Mouse (Mus musculus) lung, embryonic 14.5 days (tissue): Measurements from ENCODE around the gene Numb. TPM values are rescaled to one million over a fixed set of nuclear protein-coding genes. Genes with fewer than 3 reads are reported as not detected.

Experiments
- ATAC-seq: fragments of 200-750 bp; cut with Nextera tagmentation; 2 replicates; pipeline ENCODE4 v1.8.0; 2017; ENCODE audit warnings: mild to moderate bottlenecking, moderate TSS enrichment, moderate library complexity; ENCODE audit not compliant: insufficient read depth
- DNase-seq: peaks from one replicate; pipeline ENCODE4 v3.0.0-alpha.2; 2015
- H3K27ac ChIP-seq: fragments of 300-500 bp; sonication (generic); 2 replicates; pipeline ENCODE4 v1.5.1; 2014; ENCODE audit warnings: low read depth, mild to moderate bottlenecking, moderate library complexity
- H3K27me3 ChIP-seq: fragments of 300-500 bp; sonication (generic); 2 replicates; pipeline ENCODE4 v1.6.1; 2014; ENCODE audit warnings: low read length, control low read depth; ENCODE audit not compliant: insufficient read depth
- H3K36me3 ChIP-seq: fragments of 300-500 bp; sonication (generic); 2 replicates; pipeline ENCODE4 v1.6.1; 2014; ENCODE audit warnings: control low read depth; ENCODE audit not compliant: insufficient read depth
- H3K4me1 ChIP-seq: fragments of 300-500 bp; sonication (generic); 2 replicates; pipeline ENCODE4 v1.6.1; 2014; ENCODE audit warnings: antibody characterized with exemption, control low read depth; ENCODE audit not compliant: insufficient read depth
- H3K4me2 ChIP-seq: fragments of 300-500 bp; sonication (generic); 2 replicates; pipeline ENCODE4 v1.6.1; 2014; ENCODE audit warnings: mild to moderate bottlenecking
- H3K4me3 ChIP-seq: fragments of 300-500 bp; sonication (generic); 2 replicates; pipeline ENCODE4 v1.5.1; 2014; ENCODE audit warnings: low read depth, low read length
- H3K9ac ChIP-seq: fragments of 300-500 bp; sonication (generic); 2 replicates; pipeline ENCODE4 v1.6.1; 2014
- H3K9me3 ChIP-seq: fragments of 300-500 bp; sonication (generic); 2 replicates; pipeline ENCODE4 v1.6.1; 2016; ENCODE audit warnings: low read depth, low read length, control low read depth
- CTCF ChIP-seq: IDR thresholded peaks from 2 replicates; pipeline ENCODE4 v1.5.1; 2016; ENCODE audit warnings: antibody characterized with exemption, low read depth
- WGBS: fragments of 180-500 bp; shearing (Covaris S2); extraction: QIAGEN DNeasy Blood & Tissue Kit; methylation state at CpG from one replicate; pipeline ENCODE4 v1.1.7; 2014; 5-methylcytosine and 5-hydroxymethylcytosine counted together
- polyA plus RNA-seq: library from polyadenylated mRNA; unstranded; fragments of >200 nt; fragmentation: Nextera tagmentation; extraction: Ambion mirVana; gene quantifications from 2 replicates; pipeline ENCODE4 v1.2.1, GENCODE M21; 2014

Gene Numb
- polyA plus RNA-seq, 1 experiment from 2014 or later: 38.3 TPM

DNA sequence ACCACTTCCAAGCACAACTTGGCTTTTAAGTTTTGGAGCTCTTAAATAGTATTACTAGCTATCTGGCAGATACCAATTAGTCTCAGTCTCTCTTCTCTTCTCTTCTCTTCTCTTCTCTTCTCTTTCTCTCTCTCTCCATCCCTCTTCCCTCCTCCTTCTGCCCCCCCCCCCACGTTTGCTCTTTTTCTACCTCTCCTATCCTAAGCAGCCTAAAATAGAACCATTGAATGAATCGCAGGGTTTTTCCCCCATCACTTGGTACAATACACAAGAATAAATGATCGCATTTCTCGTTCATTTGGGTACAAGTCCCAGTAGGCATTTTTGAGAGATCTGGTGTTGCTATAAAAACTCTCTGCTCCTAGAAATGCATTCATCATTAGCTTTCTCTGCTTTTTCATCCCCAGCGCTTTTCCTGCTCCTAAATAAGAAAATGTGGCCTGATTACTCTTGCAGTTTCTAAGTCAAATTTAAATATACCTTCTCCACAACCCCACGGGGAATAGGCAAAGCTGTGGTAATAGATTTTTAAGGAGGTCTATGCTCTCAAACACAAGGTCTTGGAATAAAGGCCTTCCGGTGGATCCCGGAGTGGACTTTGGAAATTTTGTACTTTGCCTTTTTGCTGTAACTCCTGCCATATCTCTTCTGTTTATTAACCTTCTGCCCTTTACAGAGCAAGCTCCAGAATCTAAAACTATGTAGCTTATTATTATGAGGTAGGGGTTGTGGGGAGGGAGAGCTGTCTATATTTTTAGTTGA is 1.2 kb upstream of the Numb start:
- 21% methylated on average over 8 of the region's 8 CpGs for WGBS
- H3K9me3 ChIP-seq: no peaks in the 10 kb centered on the region

DNA sequence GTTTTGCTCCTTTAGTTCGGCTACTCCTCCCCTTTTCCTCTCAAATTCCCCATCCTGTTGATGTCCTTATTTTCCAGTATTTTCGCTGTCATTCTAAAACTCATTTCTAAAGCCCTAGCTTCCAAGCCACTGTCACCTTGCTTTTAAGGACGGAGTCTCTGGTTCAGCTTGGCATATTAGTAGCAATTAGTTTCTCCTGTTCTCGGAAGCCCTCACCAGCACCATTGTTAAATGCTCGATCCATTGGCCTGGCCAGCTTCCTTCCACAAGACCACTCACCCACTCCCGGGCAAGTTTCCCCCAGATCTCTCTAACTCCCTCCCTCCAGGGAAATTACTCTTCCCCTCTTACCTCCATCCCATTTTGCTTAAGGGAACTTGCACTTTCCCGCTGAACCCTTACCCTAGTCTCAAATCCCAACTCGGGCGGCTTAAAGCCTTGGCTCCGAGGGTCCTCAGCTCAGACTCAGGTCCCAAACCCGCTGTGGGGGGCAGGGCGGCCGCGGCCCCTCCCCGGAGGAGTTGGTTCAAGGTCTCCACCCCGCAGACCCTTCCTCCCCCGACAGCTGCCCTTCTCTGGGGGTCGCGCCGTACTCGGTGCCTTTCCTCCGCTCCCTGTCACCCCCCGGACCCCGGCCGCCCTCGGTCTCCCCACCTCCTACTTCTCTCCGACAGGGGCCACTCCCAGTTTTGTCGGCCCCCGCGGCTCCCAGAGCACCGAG is 853 bp downstream of the Numb start:
- no peak for ATAC-seq
- Histone ChIP-seq H3K4me1 (peaks cover 11% of the 10 kb centered on the region), H3K27me3 (no peaks in the 10 kb centered on the region), H3K4me3 (peak overlapping the region; percentile 96), H3K27ac (peak overlapping the region; percentile 93), H3K4me2 (peak overlapping the region; percentile 86), H3K36me3 (0 out of 2 replicates have a peak, but pooled peaks cover 5% of the 10 kb centered on the region), H3K9me3 (no peaks in the 10 kb centered on the region), H3K9ac (peak overlapping the region; percentile 88)
- DNase-seq: peak; percentile 31
- WGBS: 1% methylated on average over 31 of the region's 31 CpGs
- TF ChIP-seq CTCF: no peak

More for the DNA sequence above, 1.2 kb upstream of the Numb start:
- H3K4me2 ChIP-seq: peak overlapping the region; percentile 66
- peaks cover 11% of the 10 kb centered on the region for H3K4me1 ChIP-seq
- H3K27me3 ChIP-seq: no peaks in the 10 kb centered on the region
- DNase-seq: no peak
- H3K9ac ChIP-seq: peak overlapping the region; percentile 63
- no peak for TF ChIP-seq CTCF
- no peaks in the 10 kb centered on the region for H3K36me3 ChIP-seq
- peak overlapping the region; percentile 84 for H3K27ac ChIP-seq
- no peak for ATAC-seq
- peak overlapping the region; percentile 96 for H3K4me3 ChIP-seq

DNA sequence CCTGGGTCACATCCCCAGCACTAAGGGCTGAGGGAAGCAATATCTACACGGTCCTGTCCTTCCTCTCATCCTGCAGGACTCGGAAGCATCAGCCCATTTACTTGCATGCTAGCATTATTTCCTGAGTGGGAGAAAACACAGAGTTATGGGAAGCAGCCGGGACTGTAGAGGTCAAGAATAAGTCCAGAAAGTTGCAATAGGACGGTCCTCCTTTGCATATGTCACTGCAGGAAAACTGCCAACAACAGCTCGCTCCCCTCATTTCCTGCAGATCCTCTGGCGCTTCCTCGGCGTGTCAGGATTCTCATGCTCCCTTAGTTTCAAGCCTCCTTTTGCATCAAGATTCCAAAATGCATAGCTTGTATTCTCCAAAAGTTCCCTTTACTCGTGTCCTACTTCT is 4.8 kb downstream of the Numb start:
- Histone ChIP-seq H3K9me3 (no peaks in the 10 kb centered on the region), H3K4me1 (peaks cover 7% of the 10 kb centered on the region), H3K27me3 (no peaks in the 10 kb centered on the region), H3K27ac (no peak overlapping the region), H3K4me2 (no peak overlapping the region), H3K9ac (no peak overlapping the region), H3K4me3 (no peak overlapping the region), H3K36me3 (0 out of 2 replicates have a peak, but pooled peaks cover 5% of the 10 kb centered on the region)
- DNase-seq (peak; percentile 82), ATAC-seq (no peak)
- TF ChIP-seq CTCF: no peak
- 50% methylated on average over 9 of the region's 9 CpGs for WGBS

DNA sequence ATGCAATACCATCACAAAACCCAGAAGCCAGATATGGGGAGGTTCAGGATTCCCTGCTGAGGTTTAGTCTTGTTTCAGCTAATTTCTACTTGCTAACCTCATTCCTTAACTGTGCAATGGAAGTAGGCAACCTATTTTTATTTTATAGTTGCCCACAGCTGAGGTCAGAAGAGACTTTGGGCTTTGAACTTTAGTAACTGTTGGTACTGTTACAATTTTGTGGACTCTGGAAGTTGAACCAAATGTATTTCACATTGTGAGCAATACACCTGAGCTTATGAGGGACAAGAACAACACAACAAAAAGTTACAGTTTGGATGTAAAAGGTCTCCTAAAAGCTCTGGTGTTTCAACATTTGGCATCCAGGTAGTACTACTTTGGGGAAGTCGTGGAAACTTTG is 6.9 kb downstream of the Numb start:
- Histone ChIP-seq H3K4me2 (no peak overlapping the region), H3K27ac (no peak overlapping the region), H3K9ac (no peak overlapping the region), H3K9me3 (no peaks in the 10 kb centered on the region), H3K4me1 (no peaks in the 10 kb centered on the region), H3K36me3 (0 out of 2 replicates have a peak, but pooled peaks cover 5% of the 10 kb centered on the region), H3K27me3 (no peaks in the 10 kb centered on the region), H3K4me3 (no peak overlapping the region)
- DNase-seq (no peak), ATAC-seq (no peak)
- TF ChIP-seq CTCF: no peak
- WGBS: 84% methylated on average over 1 of the region's 1 CpGs

DNA sequence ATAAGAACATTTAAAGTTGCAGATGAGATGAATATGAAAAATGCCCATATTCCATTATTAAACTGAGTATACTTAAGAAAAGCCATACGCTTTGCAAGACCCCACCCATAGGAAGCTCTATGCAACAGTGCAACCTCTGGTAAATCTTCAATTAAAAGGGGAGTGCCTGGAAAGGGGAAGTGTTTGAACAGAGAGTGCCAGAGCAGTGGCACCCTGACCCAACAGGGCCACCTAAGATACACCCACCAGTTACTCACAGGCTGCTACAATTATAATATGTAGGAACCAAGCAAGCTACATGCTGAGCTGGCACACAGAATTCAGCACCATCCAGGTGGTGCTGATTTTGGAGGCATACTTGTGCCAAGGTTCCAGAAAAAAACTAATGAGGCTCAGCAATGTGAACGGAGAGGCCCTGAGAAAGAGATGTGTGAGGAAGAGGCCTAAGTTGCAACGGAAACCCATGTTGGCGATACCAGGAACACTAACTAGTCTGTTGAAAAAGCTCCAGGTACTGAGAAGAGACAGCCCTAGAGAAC is 7.5 kb downstream of the Numb start:
- Histone ChIP-seq H3K4me2 (no peak overlapping the region), H3K9me3 (no peaks in the 10 kb centered on the region), H3K27ac (no peak overlapping the region), H3K27me3 (no peaks in the 10 kb centered on the region), H3K36me3 (0 out of 2 replicates have a peak, but pooled peaks cover 5% of the 10 kb centered on the region), H3K4me3 (no peak overlapping the region), H3K4me1 (no peaks in the 10 kb centered on the region), H3K9ac (no peak overlapping the region)
- WGBS: 91% methylated on average over 4 of the region's 4 CpGs
- DNase-seq (no peak), ATAC-seq (no peak)
- TF ChIP-seq CTCF: no peak

DNA sequence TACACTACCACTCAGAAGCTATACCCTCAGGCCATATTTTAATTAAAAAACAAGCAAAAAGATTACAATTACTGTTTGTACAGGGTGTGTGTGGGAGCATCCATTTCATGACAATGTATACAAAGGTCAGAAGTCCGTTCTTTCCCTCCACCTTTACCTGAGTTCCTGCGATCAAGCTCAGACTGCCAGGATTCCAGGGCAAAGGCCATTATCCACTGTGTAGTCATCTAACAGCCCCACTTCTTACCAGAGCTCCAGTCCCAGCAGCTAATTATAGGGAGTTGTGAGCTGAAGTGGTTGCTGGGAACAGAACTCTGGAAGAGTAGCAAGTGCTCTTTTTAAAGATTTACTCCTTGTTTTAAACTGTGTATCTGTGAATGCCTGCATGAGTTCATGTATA is 11.3 kb downstream of the Numb start:
- Histone ChIP-seq H3K27me3 (no peaks in the 10 kb centered on the region), H3K9ac (no peak overlapping the region), H3K4me3 (no peak overlapping the region), H3K36me3 (no peaks in the 10 kb centered on the region), H3K4me1 (no peaks in the 10 kb centered on the region), H3K27ac (no peak overlapping the region), H3K9me3 (no peaks in the 10 kb centered on the region), H3K4me2 (no peak overlapping the region)
- no peak for DNase-seq
- ATAC-seq: no peak
- WGBS: 83% methylated on average over 2 of the region's 2 CpGs
- TF ChIP-seq CTCF: no peak

DNA sequence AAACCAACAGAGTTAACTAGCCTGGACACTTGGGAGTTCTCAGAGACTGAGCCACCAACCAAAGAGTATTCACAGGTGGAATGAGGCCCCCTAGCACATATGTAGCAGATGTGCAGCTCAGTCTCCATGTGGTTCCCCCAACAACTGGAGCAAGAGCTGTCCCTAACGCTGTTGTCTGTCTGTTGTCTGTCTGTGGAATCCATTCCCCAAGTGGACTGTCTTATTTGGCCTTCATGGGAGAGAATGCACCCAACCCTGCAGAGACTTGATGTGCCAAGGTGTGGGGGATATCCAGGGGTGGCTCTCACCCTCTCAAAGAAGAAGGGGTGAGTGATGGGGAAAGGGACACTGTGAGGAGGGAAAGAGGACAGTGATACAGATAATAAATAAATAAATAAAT is 28.8 kb downstream of the Numb start:
- Histone ChIP-seq H3K36me3 (0 out of 2 replicates have a peak, but pooled peaks cover 8% of the 10 kb centered on the region), H3K4me3 (no peak overlapping the region), H3K4me2 (no peak overlapping the region), H3K9ac (no peak overlapping the region), H3K27ac (no peak overlapping the region), H3K9me3 (no peaks in the 10 kb centered on the region), H3K4me1 (no peaks in the 10 kb centered on the region), H3K27me3 (no peaks in the 10 kb centered on the region)
- WGBS: 92% methylated on average over 1 of the region's 1 CpGs
- no peak for TF ChIP-seq CTCF
- ATAC-seq: no peak
- DNase-seq: no peak
